Mouse (Mus musculus): ENCODE measurements around the gene Ksr1. TPM values are rescaled to one million over a fixed set of nuclear protein-coding genes. Genes with fewer than 3 reads are reported as not detected.

The Ksr1 gene
- polyA plus RNA-seq, 1 experiment from 2014 or later: 0.81 TPM

DNA sequence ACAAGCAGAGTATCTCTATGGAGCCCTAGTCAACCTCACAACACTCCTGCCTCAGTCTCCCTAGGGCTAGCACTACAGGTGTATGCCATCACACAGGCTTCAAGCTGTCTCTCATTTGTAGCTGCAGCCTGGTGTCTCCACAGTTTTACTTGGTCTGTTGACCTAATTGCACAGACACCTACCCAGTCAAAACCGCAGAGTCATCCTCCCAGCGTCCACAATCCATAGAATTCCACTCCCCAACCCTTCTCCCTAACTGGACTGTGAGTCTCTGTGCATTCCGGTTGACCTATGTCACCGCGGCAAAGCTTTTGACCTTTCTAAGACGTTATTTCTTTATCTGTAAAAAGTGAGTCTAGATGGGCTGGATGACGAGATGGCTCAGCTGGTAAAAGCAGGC is 5.7 kb upstream of the Ksr1 start:
- TF ChIP-seq EP300 (IDR thresholded peaks at IDR 0.05; ENCODE audit: low read depth): no peak
- TF ChIP-seq CTCF (IDR thresholded peaks at IDR 0.05; ENCODE audit: low read depth): no peak
- H3K27me3 ChIP-seq (ENCODE audit: insufficient read depth, low read length): no peaks in the 10 kb centered on the region
- 70% methylated on average over 7 of the region's 7 CpGs for WGBS (ENCODE audit: insufficient replicate concordance)

DNA sequence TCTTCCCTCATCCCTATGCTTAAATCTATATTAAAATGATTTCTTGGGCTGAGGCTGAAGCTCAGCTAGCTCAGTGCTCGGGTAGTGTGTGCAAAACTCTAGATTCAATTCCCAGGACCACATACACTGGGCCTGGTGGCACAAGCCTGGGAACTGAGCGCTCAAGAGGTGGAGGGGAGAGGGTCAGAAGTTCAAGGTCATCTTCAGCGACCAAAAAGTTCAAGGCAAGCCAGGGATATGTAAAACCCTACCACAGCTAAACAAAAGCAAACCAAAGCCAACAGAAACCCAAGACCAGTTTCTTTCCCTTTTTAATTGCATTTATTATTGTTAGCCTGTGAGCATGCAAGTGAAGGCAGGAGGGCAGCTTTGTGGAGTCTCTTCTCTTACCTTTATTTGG is 4.1 kb upstream of the Ksr1 start:
- H3K27me3 ChIP-seq (ENCODE audit: insufficient read depth, low read length): no peaks in the 10 kb centered on the region
- H3K4me2 ChIP-seq (ENCODE audit: low read depth, low read length): no peak overlapping the region
- no peaks in the 10 kb centered on the region for H3K9me3 ChIP-seq (ENCODE audit: low read length)
- no peak overlapping the region for H3K27ac ChIP-seq (ENCODE audit: low read depth)
- H3K4me1 ChIP-seq (ENCODE audit: insufficient read depth): peaks cover 9% of the 10 kb centered on the region
- WGBS (ENCODE audit: insufficient replicate concordance): 70% methylated on average over 3 of the region's 3 CpGs
- no peaks in the 10 kb centered on the region for H3K36me3 ChIP-seq (replicated peaks; ENCODE audit: insufficient read depth, low read length)
- no peak for ATAC-seq
- H3K9ac ChIP-seq (replicated peaks): no peak overlapping the region
- no peak for TF ChIP-seq CTCF (IDR thresholded peaks at IDR 0.05; ENCODE audit: low read depth)
- no peak for TF ChIP-seq EP300 (IDR thresholded peaks at IDR 0.05; ENCODE audit: low read depth)
- no peak overlapping the region for H3K4me3 ChIP-seq (ENCODE audit: low read depth, low read length)
- no peak for DNase-seq

More for the DNA sequence above, 5.7 kb upstream of the Ksr1 start:
- no peak overlapping the region for H3K9ac ChIP-seq (replicated peaks)
- H3K27ac ChIP-seq (ENCODE audit: low read depth): no peak overlapping the region
- H3K4me3 ChIP-seq (ENCODE audit: low read depth, low read length): no peak overlapping the region
- no peaks in the 10 kb centered on the region for H3K9me3 ChIP-seq (ENCODE audit: low read length)
- H3K4me2 ChIP-seq (ENCODE audit: low read depth, low read length): no peak overlapping the region
- H3K36me3 ChIP-seq (replicated peaks; ENCODE audit: insufficient read depth, low read length): no peaks in the 10 kb centered on the region
- ATAC-seq (no peak), DNase-seq (no peak)
- no peaks in the 10 kb centered on the region for H3K4me1 ChIP-seq (ENCODE audit: insufficient read depth)

GRCm38 (mm10) chr11:79149295-79149694 is 3.1 kb upstream of the Ksr1 start:
- DNase-seq (no peak), ATAC-seq (no peak)
- WGBS (ENCODE audit: insufficient replicate concordance): 57% methylated on average over 4 of the region's 4 CpGs
- peaks cover 14% of the 10 kb centered on the region for H3K4me1 ChIP-seq (ENCODE audit: insufficient read depth)
- H3K4me3 ChIP-seq (ENCODE audit: low read depth, low read length): no peak overlapping the region
- H3K9me3 ChIP-seq (ENCODE audit: low read length): no peaks in the 10 kb centered on the region
- H3K4me2 ChIP-seq (ENCODE audit: low read depth, low read length): no peak overlapping the region
- no peaks in the 10 kb centered on the region for H3K27me3 ChIP-seq (ENCODE audit: insufficient read depth, low read length)
- no peaks in the 10 kb centered on the region for H3K36me3 ChIP-seq (replicated peaks; ENCODE audit: insufficient read depth, low read length)
- TF ChIP-seq EP300 (IDR thresholded peaks at IDR 0.05; ENCODE audit: low read depth) (no peak), CTCF (IDR thresholded peaks at IDR 0.05; ENCODE audit: low read depth) (no peak)
- H3K27ac ChIP-seq (ENCODE audit: low read depth): no peak overlapping the region
- H3K9ac ChIP-seq (replicated peaks): no peak overlapping the region

GRCm38 (mm10) chr11:79148783-79149182 is 2.6 kb upstream of the Ksr1 start:
- Histone ChIP-seq H3K4me2 (ENCODE audit: low read depth, low read length) (no peak overlapping the region), H3K9ac (replicated peaks) (no peak overlapping the region), H3K4me3 (ENCODE audit: low read depth, low read length) (no peak overlapping the region), H3K27me3 (ENCODE audit: insufficient read depth, low read length) (no peaks in the 10 kb centered on the region), H3K4me1 (ENCODE audit: insufficient read depth) (peaks cover 19% of the 10 kb centered on the region), H3K36me3 (replicated peaks; ENCODE audit: insufficient read depth, low read length) (no peaks in the 10 kb centered on the region), H3K27ac (ENCODE audit: low read depth) (no peak overlapping the region), H3K9me3 (ENCODE audit: low read length) (no peaks in the 10 kb centered on the region)
- ATAC-seq: no peak
- WGBS (ENCODE audit: insufficient replicate concordance): 74% methylated on average over 4 of the region's 4 CpGs
- no peak for DNase-seq
- TF ChIP-seq CTCF (IDR thresholded peaks at IDR 0.05; ENCODE audit: low read depth): no peak
- no peak for TF ChIP-seq EP300 (IDR thresholded peaks at IDR 0.05; ENCODE audit: low read depth)

DNA sequence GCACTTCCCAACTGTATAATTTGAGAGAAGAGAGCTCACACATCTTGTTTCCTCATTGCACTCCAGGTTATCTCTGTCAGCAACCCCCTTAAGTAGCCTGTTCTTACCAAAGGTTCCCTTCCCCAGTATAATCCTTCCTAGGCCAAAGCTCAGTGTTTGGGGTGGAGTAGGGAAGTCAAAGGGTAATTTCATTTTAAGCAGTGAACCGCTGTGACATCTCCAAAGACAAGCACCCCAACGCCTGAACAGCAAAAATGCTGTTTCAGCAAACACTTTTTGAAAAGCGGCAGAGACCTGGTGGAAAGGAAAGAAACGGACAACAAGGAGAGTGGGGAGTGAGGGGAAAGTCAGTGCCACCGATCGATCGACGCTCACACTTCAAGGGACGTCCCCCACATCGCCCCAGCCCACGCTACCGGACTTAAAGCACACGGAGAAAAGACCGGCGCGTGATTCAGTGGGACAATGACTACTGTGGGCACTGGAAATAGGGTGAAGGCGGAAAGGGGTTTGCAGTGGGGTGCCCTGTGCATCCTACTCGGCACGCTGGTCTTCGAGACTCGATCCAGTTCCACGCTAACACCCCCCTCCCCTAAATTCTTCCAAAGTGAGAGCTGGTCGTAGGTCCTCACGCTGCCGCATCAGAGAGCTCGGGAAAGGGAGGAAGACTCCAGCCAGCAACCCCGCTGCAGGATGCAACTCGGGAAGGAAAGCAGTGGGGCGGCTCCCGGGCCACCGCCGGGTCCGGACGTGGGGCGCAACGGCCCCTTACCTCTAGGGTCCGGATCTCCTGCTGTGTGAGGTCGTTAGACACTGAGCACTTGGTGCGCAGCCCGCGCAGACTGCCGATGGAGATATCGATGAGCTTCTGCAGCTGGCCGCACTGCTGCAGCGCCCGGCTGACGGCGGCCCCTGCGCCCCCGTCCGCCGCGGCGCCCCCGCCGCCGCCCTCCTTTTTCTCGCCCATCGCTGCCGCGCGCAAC is 633 bp downstream of the Ksr1 start:
- H3K36me3 ChIP-seq (replicated peaks; ENCODE audit: insufficient read depth, low read length): no peaks in the 10 kb centered on the region
- ATAC-seq (peak; percentile 51), DNase-seq (peak; percentile 36)
- under 1% methylated on average over 42 of the region's 62 CpGs for WGBS (ENCODE audit: insufficient replicate concordance)
- H3K4me2 ChIP-seq (ENCODE audit: low read depth, low read length): peak overlapping the region; percentile 87
- no peaks in the 10 kb centered on the region for H3K27me3 ChIP-seq (ENCODE audit: insufficient read depth, low read length)
- peak overlapping the region; percentile 46 for H3K27ac ChIP-seq (ENCODE audit: low read depth)
- no peak for TF ChIP-seq CTCF (IDR thresholded peaks at IDR 0.05; ENCODE audit: low read depth)
- TF ChIP-seq EP300 (IDR thresholded peaks at IDR 0.05; ENCODE audit: low read depth): no peak
- peaks cover 31% of the 10 kb centered on the region for H3K4me1 ChIP-seq (ENCODE audit: insufficient read depth)
- no peaks in the 10 kb centered on the region for H3K9me3 ChIP-seq (ENCODE audit: low read length)
- H3K4me3 ChIP-seq (ENCODE audit: low read depth, low read length): peak overlapping the region; percentile 64
- peak overlapping the region; percentile 83 for H3K9ac ChIP-seq (replicated peaks)

- ATAC-seq (no peak), DNase-seq (no peak)
- Histone ChIP-seq H3K36me3 (replicated peaks; ENCODE audit: insufficient read depth, low read length) (no peaks in the 10 kb centered on the region), H3K4me1 (ENCODE audit: insufficient read depth) (peaks cover 31% of the 10 kb centered on the region), H3K9me3 (ENCODE audit: low read length) (no peaks in the 10 kb centered on the region), H3K4me2 (ENCODE audit: low read depth, low read length) (peak overlapping the region; percentile 87), H3K9ac (replicated peaks) (0 out of 2 replicates have a peak overlapping the region, but pooled peaks have one; percentile 83), H3K27ac (ENCODE audit: low read depth) (no peak overlapping the region), H3K4me3 (ENCODE audit: low read depth, low read length) (peak overlapping the region; percentile 64; the same call in 1 of the 2 replicates), H3K27me3 (ENCODE audit: insufficient read depth, low read length) (no peaks in the 10 kb centered on the region)
- WGBS (ENCODE audit: insufficient replicate concordance): 60% methylated on average over 1 of the region's 1 CpGs
- no peak for TF ChIP-seq EP300 (IDR thresholded peaks at IDR 0.05; ENCODE audit: low read depth)
- no peak for TF ChIP-seq CTCF (IDR thresholded peaks at IDR 0.05; ENCODE audit: low read depth)
Observed at GRCm38 (mm10) chr11:79144741-79145140, 1.5 kb downstream of the Ksr1 start.

All from liver, postnatal 0 days (tissue).